Mouse (Mus musculus) spleen, adult 12 weeks (tissue): ENCODE measurements around the gene Trarg1.

Experiments used
- DNase-seq: peaks from one replicate; pipeline ENCODE4 v3.0.0; 2022; ENCODE audit warnings: low spot score

The Trarg1 gene

GRCm38 (mm10) chr11:76674199-76674598, 5.4 kb upstream of the Trarg1 start:
- DNase-seq, result no peak

- no peak for DNase-seq
Observed at GRCm38 (mm10) chr11:76674704-76675103, 4.9 kb upstream of the Trarg1 start.

GRCm38 (mm10) chr11:76685604-76686003, 6.0 kb downstream of the Trarg1 start:
- DNase-seq, result no peak

DNA sequence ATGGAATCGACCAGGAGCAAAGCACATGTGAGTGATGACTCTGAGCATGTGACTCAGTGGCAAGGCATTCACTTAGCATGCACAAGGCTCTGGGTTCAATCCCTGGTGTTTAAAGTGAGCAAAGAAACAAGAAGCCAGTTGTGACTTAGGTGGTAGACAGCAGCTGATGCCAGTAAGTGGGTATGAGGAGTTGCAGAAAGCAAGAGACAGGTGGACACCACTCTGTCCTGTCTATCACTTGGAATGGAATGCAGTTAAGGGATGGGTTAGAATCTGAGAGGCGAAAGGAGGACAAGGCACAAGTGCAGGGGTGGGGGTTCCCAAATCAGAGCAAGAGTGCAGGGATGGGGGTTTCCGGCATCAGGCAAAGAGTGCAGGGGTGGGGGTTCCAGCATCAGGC, 12.5 kb downstream of the Trarg1 start:
- DNase-seq, result no peak

- DNase-seq, result no peak
Observed at GRCm38 (mm10) chr11:76695810-76696209, 16.2 kb downstream of the Trarg1 start.

DNA sequence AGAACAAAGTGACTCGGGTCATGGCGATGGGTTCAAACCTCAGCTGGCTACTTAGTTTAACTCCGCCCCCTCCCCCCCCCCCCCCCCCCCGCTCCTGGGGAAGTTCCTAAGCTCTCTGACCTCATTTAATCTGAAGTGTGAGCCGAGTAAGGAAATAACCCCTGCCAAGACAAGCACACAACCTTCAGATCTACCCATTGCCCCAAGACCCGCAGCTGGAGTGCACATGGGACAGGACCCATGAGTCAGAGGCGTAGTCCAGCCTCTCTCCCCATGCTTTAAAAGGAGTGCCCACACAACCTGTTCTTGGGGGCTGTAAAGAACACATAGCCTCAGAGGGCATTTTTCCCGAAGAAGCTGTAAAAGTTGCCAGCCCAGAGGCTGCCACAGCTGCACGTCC, 20.0 kb downstream of the Trarg1 start:
- DNase-seq, result no peak

GRCm38 (mm10) chr11:76707656-76708055, 28.0 kb downstream of the Trarg1 start:
- DNase-seq, result no peak

GRCm38 (mm10) chr11:76708066-76708465, 28.5 kb downstream of the Trarg1 start:
- no peak for DNase-seq

GRCm38 (mm10) chr11:76708881-76709280, 29.3 kb downstream of the Trarg1 start:
- no peak for DNase-seq

DNA sequence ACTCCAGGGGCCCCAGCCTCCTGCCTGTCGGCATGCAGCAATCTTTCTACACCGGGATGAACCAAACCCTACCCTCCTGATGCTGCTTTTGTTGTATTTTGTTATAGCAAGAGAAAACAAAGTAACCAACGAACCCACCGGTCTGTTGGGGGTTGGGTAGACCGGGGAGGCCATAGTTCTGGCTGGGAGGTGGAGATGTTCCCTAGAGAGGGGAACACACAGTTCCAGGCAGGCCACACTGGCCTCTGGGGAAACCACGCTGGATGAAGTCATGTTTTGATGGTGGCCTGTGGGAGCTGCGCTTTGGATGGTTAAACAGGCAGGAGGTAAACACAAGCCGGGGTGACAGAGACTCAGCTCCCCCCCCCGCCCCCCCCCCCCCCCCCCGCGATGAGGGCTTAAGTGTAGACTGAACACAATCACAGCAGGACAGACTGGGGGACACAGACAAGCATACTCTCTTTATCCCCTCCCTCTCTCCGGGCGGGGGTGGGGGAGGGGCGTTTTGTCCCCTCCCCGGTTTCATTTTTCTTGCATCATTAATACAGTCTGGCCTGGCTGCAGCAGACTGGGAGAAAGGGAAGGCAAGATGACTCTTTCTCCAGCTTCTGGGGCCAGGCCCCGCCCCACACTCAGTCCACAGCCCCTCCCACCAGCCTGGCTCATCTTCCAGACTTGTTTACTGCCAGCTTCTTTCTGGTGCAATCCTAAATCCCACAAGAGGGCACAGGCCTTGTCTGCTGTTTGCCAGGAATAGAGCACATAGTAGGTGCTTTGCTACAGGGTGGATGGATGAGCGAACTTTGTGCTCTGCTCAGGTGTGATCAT, 30.2 kb downstream of the Trarg1 start:
- no peak for DNase-seq

GRCm38 (mm10) chr11:76717000-76717399, 37.4 kb downstream of the Trarg1 start:
- no peak for DNase-seq

DNA sequence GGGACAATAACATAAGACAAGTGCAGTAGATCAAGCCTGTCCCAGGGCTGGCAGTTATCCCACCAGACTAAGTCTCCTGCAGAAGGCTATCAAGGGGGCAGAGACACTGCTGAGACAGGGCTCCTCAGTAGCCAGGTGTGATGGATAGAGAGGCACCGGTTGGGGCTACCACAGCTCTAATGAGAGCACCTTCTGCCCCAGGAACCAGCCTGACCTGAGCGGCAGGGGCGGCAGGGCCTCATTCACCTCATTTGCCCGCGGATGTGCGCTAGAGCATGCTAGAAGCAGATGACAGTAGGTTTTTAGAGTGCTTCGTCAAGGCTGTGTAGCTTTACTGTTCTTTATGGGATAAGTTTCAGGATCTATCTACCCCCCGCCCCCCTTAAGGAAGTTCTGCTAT, 44.3 kb downstream of the Trarg1 start:
- no peak for DNase-seq

GRCm38 (mm10) chr11:76728093-76728492, 48.5 kb downstream of the Trarg1 start:
- DNase-seq, result no peak

- no peak for DNase-seq
Observed at GRCm38 (mm10) chr11:76730650-76731049, 51.0 kb downstream of the Trarg1 start.

GRCm38 (mm10) chr11:76734560-76734959, 55.0 kb downstream of the Trarg1 start:
- DNase-seq, result no peak

GRCm38 (mm10) chr11:76735753-76736324, 56.2 kb downstream of the Trarg1 start:
- DNase-seq, result no peak

GRCm38 (mm10) chr11:76739125-76739524, 59.5 kb downstream of the Trarg1 start:
- DNase-seq, result no peak

- DNase-seq, result no peak
Observed at GRCm38 (mm10) chr11:76742511-76742910, 62.9 kb downstream of the Trarg1 start.

- no peak for DNase-seq
Observed at GRCm38 (mm10) chr11:76744550-76744949, 64.9 kb downstream of the Trarg1 start.

- no peak for DNase-seq
Observed at GRCm38 (mm10) chr11:76745921-76746320, 66.3 kb downstream of the Trarg1 start.
